Mouse (Mus musculus): ENCODE results near the gene Tgm5.

DNA sequence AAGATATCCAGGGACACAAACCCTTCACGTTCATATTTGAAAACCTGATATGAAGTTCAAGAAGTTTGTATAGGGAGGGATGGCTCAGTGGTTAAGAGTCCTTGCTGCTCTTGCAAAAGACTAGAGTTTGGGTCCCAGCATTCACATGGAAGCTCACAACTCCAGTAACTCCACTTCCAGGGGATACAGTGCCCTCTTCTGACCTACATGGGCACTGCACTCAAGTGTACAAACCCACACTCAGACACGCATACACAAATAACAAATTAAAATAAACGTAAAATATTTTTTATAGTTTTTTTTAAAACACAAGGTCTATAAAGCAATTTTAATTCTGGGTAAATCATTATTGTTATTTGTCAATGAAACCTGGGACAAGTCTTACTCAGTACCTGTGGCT is 2.9 kb upstream of the Tgm5 start:
- TF ChIP-seq EP300 (IDR thresholded peaks at IDR 0.05; ENCODE audit: insufficient read depth, low read depth, low read length) (no peak), CTCF (IDR thresholded peaks at IDR 0.05; ENCODE audit: low read depth, low read length) (peak; percentile 8)

Measured in ES-Bruce4 (cell line).